Mouse (Mus musculus) CD4-positive, CD25-positive, alpha-beta regulatory T cell, adult 2 months (primary cell): ENCODE results near the gene Strn3.

ENCODE experiments used
- DNase-seq: peaks from one replicate; pipeline ENCODE4 v3.0.0-alpha.2; 2012; ENCODE audit warnings: low read depth, low spot score

The Strn3 gene

DNA sequence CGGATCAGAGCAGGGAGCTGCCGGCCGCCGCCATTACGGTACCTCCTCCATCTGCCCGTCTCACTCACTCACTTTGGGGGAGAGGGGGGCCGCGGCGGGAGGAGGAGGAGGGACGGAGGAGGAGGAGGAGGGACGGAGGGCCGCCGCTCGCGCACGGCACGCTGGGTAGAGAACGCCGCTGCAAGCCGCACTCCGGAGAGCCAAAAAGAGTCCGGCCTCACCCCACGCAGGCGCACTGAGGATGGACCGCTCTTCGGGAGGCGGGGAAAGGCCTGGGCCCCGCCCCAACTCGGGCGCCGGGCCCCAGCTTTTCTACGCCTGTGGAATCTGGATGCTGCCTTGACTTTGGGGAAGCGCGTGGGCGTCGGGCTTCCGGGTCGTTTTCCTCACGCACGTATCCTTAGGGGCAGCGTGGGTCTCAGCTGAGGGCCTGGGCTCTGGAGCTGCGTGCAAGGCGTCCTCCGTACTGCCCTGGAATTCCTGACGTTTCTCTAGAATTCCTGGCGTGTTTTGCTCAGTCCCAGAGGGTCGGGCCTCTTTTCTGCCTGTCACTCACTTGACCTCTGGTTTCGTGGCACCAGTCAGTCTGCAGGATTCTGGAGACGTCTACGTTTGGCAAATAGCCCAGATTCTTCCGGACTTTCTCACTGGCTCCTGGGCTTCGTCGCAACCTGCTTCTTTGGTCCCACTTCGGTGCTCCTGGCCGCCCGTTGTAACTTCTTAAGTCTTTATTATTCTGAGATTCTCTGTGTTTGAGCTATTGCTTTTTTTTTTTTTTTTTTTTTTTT, at the start of gene Strn3:
Strn3 (minus strand) TSS at position 53 of the 788 bp plus-strand sequence.
- peak; percentile 97 for DNase-seq

DNA sequence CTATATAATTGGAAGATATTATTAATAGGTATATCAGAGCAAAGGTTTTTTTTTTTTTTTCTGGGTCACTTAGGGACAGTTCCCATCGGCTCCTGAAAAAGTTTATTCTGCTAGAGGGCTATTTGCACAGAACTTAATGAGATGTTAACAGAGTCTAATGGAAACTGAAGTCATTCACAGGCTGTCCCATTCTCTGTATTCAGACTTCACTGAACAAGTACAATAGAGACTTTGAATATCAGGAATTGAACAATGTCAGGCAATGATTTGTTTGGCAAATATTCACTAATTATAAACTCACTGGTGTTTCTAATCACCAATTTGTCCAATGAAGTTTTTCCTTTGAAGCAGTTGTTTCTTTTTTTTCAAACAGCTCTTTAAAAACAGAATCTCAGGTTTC, 45.1 kb upstream of the Strn3 start:
- DNase-seq = no peak

DNA sequence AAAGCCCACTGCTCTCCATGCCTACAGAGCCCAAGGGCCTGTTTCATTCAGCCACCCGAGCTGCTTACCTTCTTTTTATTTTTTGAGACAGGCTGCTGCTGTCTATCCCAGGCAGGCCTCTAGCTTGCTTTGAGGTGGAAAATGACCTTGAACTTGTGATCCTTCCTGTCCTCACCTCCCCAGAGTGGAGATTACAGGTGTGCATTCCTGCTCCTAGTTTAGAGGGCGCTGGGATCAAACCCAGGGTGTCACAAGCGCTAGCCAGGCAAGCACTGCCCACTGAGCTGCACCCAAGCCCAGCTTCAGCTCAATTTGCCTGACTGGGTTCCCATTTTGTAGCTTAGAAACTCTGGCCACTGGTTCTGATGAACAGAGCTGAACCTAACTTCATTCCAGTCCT, 44.7 kb upstream of the Strn3 start:
- no peak for DNase-seq

DNA sequence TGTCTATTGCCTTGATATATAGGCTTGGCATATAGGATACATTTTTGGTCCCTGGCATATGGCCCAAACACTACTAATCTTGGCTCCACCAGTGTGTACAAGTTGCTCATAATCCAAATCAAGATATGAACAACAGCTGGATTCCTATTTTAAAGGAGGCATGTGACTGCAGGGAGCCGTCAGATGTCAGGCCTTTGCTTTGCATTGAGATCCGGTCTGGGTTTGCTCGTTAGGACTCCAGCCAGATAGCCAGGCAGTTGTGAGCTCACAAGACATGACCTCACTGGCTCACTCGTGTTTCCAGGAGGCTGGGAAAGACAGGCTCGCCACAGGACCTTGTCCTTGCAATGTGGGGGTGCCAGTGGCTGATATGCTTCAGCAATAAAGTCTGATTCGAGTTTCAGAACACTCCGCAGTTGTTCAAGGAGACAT, 44.2 kb upstream of the Strn3 start:
- no peak for DNase-seq

DNA sequence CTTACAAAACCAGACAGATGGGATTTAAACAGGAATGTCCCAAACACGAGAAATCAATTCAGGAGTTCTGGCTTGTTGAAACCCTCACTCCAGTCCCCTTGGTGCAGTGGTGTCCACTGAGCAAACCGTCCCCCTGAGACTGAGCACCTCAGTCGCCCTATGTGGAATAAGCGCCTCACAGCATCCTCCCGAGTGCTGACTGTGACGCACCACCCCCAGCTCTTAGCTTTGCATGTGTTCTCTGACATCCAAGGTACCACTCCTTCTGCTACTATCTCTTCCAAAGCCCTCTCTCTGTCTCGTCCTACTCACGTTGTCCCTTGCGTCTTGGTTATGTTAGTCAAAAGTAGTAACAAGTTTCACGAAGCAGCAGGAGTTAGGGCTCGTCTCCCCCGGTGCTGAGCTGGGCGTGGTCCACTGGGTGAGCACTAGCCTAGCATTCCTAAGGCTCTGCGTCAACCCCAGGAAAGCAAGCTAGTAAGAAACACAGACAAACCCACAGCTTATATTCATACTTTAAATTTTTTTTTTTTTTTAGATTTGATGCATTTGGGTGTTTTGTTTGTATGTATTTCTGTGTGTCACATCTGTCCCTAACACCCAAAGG, 43.0 kb upstream of the Strn3 start:
- no peak for DNase-seq

DNA sequence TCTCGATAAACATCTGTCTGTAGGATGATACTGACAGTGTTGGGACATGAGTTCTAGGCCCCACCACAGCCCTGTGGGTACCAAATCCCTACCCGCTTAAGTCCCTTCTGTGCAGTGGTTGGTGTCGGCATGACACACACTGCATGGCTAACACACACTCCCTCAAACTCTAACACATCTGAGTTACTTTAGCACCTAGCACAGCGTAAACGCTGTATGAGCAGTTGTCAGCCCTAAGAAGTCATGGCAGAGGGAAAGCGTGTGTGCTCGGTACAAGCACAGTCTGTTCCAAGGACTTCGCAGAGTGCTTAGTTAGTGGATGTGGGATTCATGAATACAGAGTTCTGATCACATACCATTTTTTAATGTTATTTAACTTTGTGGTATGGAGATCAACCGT, 38.1 kb upstream of the Strn3 start:
- no peak for DNase-seq

DNA sequence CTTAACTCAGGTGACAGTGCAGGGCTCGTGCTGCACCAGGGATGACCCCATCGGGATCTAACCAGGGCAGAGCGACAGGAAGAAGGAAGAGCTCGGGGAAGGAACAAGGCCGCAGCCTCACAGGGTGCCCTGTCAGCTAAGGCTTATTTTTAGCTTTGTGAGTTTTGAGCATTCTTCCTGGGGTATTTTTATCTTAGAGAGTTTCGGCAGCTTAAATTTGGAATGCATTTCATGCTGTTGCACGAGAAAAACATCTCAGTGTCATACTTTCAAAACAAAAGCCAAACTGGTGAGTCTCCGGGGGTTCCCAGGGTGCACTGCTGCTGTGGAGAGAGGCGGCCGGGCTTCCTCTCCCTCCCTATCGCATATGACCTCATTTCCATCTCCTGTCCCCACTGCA, 37.4 kb upstream of the Strn3 start:
- no peak for DNase-seq

DNA sequence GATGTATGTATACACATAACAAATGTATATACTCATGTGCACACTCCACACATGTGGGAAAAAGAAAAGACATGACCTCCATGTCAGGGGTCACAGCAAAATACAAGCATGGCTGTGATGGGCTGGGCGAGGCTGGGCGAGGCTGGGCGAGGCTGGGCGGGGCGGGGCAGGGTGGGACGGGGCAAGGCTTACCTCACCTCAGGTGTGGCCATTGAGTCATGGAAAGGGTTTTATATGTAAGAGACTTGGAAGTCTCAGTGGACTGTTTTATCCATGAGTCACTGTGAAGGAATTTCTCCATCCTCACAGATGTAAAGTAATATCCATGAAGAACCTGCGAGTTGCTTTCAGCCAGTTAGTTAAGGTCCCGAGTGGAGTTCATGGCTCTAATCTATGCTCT, 30.1 kb upstream of the Strn3 start:
- no peak for DNase-seq

DNA sequence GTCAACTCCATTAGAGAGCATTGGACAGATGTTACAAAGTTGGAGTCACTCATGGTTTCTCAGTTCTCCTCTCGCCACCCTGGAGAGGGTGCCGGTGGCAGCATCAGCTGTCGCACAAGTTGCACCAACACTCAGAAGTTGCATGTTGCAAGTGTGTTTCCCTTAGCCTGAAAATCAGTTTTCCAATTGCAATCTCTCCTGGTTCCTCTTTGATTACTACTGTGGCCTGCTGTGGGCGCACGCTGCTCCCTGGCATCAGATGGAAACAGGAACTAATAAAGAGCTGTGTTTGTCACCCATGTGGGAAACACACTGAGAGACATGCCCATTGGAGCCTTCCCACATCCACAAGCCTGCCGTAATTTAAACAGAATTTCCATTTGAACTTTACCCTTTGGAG, 26.9 kb upstream of the Strn3 start:
- DNase-seq = no peak

DNA sequence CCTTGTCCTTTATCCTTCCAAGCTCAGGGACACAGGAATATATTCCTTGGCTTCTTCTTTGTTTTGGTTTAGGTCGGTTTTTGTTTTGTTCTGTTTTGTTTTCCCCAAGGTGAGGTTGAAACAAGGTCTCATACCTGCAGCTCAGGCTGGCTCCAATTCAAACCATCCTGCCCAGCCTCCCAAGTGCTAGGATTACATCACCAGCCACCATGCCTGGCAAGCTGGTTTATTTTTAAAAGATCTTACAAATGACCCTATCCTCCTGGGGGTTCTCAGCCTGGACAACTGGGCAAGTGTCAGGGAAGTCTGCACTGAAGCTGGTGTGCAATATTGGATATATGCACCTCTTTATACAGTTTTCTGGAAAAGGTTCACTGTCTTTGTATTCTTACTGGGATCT, 21.0 kb upstream of the Strn3 start:
- no peak for DNase-seq

DNA sequence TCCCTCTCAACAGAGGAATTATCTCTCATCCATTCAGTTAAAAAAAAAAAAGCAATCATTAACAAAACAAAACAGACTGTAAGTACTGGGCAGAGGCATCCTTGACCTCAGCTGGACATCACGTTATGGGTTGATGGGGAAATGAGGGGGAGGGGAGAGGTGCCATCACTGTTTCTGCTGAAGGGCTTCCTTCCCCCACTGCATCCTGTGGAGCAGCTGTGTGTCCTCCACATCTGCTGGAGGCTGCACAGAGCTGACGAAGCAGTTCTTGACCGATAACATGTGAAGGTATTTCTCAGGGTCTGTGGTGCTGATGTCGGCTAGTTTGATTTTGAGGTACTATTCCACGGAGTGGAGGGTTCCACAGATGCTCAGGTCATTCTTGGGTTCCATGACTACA, 18.5 kb upstream of the Strn3 start:
- DNase-seq = no peak

DNA sequence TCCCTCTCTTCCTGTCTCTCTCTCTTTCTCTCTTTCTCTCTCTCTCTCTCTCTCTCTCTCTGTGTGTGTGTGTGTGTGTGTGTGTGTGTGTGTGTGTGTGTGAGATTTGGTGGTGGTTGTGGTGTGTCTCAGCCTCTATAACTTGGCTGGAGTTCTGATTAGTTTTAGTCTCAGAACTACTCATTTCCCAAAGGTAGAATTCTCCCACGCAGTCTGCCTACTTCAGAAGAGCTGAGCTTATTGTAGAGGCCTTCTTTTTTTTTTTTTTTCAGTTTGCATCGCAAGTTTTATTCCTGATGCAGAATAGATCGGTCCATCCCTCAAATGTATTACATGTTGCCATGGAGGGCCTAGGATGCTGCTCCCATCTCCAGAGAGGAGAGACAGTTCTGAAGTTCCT, 18.0 kb upstream of the Strn3 start:
- no peak for DNase-seq

DNA sequence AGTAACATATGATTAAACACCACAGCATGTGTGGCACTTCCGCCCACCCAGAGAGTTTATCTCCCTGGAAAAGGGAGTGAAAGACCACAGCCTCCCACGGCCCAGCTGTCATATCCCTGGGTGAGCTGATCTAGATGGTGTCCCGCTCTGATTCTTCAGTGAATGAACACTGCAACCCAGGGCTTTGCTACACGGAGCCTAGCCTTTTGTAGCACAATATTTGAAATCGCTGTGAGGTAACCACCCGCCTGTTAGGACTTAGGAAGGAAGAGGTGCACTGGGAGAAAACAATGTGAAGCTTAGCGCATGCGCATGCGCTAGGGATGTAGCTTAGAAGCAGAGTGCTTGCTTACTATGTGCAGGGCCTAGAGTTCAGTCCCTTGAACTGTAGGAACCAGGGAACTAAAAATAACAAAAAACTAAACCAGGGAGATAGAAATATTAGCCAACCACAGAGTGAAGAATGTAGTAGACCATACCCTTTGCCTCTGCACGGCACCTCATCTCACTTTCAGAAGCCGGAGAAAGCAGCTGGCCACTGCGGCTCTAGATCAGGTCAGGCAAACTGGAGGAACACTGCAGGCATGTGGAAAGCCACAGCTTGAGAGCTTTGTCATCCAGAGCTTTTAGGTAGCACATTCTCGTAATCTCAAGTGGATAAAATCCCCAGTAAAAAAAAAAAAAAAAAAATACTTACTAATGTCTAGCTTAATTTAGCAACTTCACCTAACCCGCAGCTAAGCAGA, 17.4 kb upstream of the Strn3 start:
- DNase-seq = no peak

DNA sequence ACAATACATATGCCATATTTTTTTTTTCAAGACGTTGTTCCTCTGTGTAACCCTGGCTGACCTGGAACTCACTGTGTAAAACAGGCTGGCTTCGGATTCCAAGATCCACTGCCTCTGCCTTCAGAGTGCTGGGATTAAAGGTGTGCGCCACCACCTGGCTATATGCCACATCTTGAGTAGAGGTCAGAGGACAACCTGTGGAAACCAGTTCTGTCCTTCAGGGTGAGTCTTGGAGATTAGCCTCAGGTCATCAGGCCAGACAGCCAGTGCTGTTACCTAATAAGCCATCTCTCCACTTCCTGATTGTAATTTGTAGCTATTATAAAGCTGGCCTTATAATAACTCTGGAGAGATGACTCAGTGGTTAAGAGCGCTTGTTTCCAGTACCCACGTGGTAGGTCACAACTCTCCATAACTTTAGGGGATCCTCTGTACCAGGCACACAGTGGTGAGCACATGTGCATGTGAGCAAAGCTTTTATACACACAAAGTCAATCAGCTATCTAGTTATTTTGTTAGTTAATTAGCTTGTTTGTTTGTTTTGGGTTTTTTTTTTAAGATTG, 15.1 kb upstream of the Strn3 start:
- DNase-seq = no peak

DNA sequence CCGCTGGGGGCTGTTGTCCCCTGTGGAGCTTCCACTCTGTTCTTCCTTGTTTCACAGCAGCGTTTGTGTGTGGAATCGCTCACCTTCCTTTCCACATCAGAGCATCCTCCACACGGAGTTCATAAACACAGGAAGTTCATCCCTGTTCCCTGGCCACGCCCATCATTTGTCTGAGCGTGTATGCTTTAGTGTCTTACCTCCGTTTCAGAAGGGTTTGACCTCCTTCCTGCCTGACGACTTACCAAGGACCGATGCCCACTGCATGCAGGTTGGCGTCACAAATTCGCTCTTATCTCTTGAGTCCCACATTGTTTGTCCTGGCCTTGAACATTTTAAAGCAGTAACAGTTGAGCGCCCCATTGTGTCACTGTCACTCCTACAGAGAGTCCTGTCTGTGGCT, 14.1 kb upstream of the Strn3 start:
- no peak for DNase-seq

DNA sequence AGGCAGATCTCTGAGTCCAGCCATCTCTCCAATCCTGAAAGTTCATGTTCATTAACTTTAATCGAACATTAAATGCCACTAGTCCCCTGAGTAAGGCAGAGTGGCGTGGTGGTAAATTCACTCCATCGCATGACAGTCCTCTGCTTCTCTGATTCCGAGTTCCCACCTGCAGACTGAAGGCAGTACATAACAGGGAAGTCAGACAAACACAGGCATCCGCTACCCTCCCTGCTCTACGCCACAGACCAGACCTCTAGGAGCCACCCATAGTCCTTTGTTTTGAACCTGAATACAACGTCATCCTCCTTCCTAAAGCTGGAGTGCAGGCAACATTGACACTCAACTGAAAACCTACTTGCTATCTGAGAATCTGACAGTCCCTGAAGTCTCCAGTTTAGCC, 12.9 kb upstream of the Strn3 start:
- DNase-seq = no peak

DNA sequence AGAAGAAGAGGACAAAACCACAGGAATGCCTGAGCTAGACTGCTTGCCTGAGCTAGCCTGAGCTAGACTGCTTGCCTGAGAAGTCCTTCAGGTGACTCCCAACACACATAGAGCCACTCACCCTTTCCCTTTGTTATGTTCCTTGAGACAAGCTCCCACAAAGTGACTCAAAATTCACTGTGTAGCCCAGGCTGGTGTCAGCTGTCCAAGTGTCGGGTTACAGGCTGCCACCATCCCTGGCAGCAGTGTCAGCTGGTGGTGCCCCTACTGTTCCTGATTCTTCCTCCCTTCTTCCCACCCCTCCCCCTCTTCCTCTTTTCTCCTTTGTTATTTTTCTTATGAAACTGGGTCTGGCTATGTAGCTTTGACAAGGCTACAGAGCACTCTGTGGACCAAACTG, 12.2 kb upstream of the Strn3 start:
- no peak for DNase-seq

DNA sequence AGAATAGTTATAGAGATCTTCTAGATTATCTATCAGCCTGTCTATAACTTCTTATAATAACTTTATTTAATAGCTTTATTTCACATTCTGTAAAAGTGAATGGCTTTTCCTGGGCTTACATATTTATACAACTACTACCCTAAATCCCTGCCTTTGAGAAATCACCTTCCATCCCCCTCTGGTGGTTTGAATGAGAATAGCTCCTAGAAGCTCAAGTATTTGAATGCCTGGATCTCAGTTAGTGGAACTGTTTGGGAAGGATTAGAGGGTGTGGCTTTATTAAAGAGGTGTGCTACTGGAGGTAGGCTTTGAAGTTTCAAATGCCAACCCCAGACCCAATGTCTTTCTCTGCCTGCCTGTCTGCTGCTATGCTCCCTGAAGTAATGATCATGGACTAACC, 10.0 kb upstream of the Strn3 start:
- peak; percentile 51 for DNase-seq

DNA sequence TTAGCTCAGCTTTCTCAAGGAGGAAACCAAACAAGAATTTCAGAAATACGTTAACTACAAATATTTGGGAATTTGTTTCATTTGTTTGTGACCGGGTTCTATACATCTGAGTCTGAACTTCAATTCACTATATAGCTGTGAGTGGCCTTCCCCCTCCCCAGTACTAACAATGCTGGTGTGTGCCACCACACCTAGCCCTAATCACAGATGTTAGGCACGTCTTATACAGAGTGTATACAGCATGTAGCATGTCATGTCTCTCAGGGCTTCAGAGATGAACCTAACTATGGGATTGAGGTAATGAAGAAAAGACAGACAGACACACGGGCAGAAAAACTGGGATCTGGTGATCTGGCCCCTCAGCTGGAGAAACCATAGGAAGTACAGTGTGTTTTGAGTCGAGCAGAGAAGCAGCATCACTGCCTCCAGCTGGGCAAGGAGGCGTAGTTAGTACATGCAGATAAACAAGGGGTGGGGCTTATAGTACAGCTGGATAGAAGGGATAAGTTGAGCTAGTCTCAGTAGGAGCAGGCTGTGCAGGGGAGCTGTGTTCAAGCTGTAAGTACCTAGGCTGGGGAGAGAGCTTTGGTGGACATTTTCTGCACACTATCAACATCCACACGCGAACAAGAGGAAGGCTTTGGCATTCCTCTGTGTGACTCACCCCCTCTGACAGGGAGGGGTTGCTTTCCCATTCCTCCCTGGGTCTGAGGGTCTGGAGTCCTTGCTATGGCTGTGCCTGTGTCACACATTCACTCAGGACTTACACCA, 8.1 kb upstream of the Strn3 start:
- no peak for DNase-seq

DNA sequence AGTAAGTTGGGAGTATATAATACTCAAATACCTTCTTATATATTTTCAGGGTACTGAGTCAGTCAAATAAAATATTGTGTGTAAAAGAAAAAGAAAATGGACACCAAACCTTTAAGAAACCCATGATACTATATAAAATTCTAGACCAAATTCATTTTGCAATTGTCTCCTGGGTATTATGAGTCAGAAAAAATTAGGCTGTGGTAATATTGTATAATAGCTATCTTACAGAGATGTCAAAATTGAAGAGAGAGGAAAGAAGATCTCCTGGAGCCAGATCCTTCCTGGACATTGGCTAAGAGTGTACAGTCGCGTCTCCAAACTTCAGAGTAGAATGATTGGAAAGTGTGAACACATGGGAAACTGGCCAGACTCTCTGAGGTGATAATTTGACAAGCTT, 4.5 kb upstream of the Strn3 start:
- no peak for DNase-seq

DNA sequence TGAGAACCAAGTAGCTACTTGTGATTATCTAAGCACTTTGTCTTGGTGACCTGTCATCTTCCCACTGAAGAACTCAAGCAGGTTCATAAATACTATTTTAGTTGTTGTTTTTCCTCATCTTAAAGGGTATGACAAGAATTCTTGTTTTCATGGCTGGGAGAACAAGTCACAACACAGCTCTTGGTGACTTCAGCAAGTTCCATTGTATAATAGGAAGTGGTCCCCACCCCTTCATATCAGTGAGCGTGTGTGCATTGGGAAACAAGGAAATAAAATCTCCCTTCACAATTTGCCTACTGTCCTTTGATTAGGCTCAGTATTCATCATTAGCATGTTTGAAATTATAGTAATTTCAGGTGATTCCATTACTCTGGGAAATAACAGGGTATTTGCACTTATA, 3.3 kb upstream of the Strn3 start:
- DNase-seq = no peak

DNA sequence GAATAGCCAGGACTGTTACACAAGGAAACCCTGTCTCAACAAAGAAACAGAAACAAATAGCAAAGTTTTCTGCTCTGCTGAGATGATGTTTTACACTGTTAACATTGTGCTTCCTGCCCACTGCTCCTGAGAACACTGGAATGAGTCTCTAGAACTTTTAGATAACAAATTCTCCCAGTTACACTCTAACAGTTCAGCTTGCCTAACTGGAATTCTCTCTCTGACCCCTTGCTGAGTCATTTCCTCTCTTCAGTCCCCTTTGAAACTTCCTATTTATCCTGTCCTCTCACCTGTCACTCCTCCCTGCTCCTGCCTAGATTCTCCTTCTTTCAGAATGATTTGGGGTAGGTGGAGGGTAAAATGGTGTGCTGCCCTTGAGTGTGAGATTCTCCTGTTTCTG, 2.4 kb upstream of the Strn3 start:
- DNase-seq = no peak
